Mouse (Mus musculus): ENCODE results near the gene Tmem183a.
A peak's percentile ranks its signal among the peaks of the same experiment; 100 is the strongest.

Tmem183a gene

DNA sequence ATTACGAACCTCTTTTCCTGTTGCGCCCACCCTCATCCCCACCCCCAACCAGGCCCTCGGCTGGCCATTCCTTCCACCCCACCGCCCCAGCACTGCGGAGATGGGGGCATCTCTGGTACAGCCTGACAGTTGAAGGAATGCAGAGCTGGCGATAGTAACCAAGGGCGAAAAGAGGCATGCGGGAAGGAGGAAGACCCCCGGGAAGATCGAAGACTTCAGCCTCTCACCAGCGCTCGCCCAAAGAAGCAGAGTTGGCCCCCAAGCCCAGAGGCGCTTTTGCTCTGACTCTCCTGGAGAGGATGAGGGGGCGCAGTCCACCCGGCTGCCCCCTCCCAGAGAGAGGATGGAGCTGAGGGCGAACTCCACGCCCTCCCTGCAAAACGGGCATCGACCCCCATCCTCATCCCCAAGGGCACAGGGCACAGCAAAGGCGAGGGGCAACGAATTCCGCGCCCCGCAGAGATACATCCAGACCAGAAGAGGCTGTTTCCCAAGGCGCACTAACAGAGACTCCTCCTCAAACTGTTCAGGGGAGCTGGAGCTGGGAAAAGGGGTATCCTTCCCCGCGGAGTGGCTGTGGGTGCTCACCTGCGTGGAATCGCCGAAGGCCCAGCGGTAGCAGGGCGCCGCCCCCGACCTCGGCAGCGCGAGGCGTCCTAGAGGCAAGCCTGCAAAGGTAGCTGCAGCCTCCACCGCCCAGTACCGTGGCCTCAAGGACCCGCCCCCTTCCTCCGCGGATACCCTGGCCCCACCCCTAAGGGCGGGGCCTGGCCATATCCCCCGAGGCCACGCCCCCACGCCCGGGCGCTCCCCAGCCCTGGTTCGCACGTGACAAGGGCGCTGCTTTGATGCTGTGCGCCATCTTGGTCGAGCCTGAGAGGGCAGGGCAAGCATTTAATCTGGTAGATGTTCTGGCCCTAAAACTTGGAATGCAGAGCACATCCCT is 17.5 kb downstream of the Tmem183a start:
- DNase-seq = peak; percentile 93

DNA sequence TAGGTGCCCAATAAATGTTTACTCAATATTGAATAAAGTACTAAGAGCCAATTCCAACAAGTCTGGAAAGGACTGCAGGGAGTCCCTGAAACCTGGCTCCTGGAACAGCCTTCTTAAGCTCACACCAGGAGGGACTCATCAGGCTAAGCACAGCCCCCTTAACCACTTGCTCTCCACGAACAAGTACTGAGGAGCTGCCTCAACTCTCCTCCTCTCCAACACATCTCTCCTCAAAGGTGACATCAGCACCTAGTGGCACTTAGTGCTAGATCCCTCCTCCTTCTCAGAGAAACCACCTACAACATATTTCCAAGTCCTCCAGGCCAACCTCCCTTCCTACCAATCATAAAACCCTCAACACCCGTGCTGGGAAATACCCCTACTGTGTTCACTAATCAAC is 18.2 kb downstream of the Tmem183a start:
- no peak for DNase-seq

DNA sequence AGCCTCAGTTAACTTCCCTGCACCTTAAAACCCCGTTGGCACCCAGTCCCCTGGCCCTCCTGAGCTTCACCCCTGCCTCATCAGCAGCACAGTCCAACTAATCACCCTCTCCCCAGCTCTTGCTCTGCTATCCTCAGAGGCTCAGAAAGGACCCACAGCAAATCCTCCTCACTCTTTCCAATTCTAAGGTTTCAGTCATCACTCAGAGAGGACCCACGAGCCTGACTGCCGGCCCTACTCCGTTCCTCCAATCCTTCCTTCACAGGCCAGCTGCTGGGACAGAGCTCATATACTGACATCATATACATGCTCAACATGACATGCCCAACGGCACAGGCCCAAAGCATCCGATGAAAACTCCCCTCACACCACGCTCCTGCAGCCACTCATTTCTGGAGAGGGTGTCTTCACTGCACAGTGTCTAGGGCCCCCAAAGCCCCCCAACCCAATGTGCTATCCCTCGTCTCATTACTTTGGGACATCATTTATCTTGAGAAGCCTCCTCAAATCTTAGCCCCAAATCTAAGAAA is 18.9 kb downstream of the Tmem183a start:
- no peak for DNase-seq

DNA sequence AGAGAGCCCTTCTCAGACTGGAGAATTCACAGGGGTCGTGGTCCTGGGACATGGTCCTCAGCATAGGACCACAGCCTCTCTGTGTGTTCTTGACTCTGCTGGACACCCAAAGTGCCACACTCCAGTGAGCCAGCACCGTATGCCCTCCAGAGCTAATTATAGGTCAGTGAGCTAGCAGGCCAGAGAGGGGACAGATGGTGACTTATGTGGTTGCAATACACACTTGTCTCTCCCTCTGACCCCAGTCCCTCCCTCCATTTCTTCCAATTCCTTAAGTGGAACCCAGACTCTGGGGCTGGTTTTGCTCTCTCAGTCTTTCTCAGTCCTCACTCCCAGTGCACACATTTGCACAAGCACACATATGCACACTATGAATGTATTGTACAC is 19.5 kb downstream of the Tmem183a start:
- DNase-seq = peak; percentile 58

DNA sequence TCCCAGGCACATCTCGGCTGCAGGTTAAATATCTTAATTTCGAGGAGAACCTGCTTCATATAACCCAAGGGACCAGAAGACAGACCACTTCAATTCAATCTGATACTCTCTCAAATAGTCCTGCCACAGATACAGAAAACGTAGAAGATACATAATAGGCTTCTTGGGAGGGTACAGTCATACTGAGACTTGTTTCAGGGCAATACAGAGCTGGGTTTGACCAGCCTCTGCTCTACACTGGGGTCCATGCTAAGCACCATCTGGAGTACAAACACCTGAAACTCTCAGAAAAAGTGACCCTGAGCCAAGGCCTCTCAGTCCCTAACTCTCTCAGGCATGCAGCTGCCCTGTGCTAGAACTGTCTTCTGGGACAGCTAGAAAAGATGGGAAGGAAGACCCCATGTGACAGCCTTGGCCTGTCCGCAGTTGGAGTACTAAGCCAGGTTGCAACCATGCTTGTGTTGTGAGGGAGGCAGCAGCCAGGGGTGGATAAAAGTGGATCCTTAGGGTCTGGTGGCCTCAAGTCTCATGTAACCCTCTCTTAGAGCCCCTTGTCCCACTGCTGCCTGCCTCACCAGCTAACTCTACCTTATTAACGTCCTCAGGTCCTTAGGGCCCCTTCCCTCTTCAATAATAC is 20.0 kb downstream of the Tmem183a start:
- DNase-seq = no peak

DNA sequence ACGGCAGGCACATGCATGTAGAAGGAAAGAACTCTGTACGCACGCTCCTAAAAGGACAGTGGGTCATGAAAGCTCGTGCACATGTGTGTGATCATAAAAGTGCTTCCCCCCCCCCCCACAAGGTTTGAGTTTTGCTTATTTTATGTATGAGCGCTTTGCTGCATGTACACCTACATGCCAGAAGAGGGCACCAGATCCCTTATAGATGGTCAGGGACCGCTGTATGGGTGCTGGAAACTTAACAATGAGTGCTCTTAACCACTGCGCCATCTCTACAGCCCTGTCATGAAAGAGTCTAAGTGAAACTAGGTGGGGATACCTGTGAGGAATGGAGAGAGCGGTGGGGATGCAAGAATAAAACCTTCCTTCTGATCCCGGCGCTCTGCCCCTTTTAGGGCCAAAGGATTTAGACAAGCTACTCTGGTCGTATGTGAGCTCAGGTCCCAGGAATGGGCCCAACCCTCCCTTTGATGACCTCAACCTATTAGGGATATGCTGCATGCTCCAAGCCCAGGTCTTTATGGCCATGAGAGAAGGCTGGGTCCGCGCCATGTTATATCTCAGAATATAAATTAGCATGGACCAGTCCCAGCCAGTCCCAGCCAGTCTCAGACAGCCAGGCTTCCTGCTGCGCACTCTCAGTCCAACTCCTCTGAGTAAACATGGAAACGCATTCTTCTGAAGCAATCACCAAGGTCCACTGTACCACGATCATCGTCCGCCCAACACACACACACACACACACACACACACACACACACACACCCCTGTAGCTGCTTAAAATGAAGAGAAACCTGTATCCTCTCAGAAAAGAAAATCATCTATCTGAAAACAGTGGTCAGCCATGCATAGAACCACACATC is 21.8 kb downstream of the Tmem183a start:
- DNase-seq = no peak

DNA sequence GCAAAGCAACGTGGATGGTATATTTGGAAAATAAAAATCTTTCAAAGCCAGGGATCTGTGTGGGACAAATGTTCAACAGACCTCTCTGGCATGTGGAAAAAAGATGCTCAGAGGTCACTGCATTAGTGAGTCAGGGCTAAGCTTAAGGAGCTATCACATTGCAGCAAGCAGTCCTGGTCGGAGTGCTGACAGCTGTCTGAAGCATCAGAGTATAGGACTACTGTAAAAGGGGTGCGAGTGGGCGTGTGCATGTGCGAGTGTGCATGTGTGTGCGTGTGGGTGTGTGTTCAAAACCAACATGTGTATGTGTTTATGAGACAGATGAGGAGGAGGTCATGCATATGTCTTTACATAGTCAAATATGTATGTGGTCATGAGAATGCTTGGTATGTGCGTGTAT is 22.6 kb downstream of the Tmem183a start:
- DNase-seq = no peak

DNA sequence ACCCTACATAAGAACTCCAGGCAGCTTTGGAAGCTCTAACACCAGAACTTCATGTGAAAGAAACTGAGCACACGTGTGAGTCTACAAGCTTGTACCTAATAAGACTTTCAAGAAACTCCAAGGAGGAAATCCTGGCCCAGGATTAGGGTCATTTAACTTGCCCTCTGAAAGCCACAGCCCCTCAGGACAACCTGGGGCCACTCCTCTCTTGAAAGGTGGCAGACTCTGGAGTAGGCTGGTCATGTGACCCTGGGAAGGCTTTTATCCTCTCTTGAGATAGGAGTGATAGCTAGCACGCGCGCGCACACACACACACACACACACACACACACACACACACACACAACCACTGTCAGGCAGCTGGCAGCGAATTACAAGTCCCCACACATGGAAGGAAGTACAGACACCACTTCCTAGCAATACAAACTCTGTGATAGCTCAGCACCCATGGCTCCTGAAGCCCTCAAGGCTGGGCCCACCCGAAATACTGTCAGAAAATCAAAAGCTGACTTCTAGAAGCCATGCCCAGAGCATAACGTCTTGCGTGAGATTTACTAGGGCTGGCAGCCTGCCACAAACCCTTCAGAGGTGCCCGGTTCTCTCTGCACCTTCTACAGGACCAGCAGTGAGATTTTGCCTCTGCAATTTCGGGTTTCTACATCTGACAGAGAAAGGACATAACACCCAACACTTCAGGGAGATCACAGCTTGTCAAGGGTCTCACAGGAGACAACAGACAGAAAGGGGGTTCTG is 24.6 kb downstream of the Tmem183a start:
- no peak for DNase-seq

DNA sequence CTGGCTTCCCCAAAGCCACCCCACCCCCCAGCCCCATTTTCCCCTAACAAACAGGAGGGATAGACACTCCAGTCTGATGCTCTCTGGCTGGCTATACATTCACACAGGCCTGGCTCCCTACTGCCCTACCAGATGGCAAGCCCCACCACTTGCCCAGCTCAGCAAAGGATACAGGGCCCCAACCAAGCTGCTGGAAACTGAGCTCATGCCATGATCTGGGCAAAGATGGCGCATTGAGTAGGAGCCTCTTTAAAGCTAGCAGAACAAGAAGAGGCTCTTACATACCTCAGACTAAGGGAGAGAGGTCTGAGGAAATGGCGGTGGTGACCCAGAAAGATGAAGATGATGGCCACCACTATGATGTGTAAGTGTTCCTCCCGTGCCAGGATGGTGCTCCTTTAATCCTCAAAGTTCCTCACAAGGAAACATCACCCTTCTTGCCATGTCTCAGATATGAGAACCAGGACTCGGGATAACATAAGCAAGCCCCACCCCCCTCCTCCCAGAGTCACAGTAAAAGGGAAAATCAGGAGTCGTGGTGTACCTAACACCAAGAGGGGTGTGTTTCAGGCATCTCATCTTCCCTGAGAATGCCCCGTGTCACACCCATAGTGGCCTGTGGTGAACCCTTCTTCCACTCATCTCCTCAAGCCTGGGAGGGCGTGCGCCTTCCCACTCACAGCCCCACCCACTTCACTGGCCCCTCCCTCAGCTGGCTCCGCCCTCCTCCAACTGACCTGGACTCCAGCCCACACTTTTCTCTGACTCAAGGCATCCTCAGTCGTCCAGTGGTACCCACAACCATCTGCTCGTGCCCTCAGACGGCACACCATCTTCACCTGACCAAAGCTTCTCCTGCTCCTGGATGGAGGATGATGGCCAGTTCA is 25.6 kb downstream of the Tmem183a start:
- no peak for DNase-seq

DNA sequence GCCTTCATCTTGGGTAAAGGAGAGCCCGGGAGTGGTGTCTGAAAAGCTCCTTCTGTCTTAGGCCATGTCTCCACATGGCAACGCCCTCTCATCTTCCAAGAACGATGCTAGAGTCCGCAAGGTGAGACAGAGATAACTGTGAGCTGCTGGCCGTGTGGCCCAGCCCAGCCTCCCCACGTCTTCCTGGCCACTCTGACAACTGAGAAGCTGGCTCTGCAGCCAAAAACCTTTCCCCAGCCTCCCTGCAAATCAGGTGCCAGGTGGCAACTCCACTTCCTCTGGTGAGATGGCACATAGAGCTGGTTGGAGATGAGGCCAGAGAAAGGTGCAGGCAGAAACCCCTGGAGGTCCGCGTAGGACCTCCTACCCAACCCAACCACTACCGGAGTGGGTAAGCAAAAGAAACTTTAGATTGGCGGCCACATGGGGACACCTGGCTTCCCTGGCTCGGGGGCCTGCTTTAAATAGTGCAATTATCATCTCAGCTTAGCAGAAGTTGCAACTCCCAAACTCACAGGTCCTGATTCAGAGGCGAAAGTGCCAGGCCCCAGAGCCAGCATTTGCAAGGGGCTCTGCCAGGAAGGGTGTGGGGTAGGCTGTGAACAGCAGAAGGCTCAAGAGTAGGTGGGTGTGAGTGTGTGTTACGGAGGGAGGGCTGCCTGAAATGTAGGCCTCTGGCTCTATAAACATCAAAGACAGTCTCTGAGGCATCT is 26.4 kb downstream of the Tmem183a start:
- no peak for DNase-seq

DNA sequence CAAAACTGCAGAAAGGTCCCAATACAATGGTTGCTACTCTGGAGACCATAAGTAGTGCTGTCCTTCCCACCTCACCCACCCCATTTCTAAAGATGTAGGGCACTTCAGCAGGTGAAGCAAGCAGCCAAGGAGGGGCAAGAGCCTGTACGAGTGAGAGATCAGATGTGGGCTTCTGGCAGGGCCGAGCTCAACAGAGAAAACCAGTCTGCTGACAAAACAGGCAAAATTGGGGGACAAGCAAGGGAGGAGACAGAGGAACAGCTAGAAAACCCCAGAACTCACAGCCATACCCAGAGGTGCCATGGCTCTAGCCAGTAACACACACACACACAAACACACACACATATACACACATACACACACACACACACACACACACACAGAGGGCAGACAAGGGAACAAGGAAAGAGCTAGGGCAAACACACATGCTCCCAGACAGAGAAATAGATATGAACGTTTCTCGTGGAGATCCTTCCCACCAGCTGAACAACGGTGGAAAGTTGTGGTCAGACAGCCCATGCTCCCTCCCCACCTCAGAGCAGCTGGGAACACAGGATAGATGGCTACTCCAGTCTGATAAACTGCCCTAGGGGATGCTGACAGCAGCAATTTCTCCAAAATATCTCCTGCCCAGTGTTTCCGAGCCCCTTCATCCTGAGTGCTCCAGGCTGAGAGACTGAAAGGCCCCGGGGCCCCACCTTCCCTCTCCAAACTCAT is 27.5 kb downstream of the Tmem183a start:
- DNase-seq = no peak

DNA sequence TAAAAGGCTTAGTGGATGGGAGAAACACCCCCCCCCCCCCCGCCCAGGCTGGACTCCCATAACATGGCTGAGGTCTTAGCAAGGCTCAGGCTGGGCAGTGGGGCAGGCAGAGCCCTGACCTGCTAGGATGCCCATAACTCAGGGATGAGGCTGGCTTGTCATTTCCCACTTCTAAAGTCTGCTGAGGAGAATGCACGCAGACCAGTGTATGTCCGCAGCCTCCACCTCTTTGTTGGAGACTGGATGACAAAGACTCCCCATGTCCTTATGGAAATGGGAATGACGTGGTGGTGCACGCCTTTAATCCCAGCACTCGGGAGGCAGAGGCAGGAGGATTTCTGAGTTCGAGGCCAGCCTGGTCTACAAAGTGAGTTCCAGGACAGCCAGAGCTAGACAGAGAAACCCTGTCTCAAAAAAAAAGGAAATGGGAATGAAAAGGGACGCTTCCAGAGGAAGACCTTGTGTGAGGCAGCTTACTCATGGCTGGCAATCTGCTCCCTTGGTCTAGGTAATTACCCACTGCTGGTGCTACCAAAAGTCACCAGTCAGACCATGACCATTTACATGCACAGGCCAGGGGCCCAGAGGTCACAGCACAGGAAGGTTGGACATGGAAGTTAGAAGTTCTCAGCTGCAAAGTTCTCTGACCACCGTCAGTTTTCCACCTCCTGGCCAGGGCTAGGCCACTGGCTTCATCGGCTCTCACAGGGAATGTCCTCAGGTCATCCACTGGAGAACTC is 28.2 kb downstream of the Tmem183a start:
- no peak for DNase-seq

DNA sequence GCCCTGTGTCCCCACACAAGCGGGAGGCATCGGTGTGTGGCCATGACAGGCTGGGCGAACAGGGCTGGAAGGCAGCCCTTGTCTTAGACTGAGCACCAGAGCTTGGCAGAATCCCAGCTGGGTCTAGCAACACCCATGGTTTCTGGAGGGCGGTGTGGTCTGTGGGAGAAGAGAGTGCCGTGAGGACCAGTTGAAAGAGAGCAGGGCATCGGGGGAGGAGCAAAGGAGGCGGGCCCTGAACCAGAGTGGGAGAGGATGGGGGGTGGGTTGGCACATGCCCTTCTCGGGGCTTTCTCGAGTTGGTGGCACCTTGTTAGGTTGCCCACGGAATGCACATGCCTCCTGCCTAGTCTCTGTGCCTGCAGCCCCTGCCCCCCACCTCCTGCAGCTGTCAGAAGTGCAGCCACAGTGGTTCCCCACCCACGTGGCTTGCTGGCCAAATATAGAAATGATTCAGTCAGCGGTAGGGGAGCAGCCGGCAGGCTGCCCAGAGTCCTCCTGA is 29.0 kb downstream of the Tmem183a start, which contains the start of gene Ppfia4:
Gene Ppfia4, minus strand, starts transcription at position 159 of the 502 bp plus-strand sequence.
- DNase-seq = peak; percentile 25

DNA sequence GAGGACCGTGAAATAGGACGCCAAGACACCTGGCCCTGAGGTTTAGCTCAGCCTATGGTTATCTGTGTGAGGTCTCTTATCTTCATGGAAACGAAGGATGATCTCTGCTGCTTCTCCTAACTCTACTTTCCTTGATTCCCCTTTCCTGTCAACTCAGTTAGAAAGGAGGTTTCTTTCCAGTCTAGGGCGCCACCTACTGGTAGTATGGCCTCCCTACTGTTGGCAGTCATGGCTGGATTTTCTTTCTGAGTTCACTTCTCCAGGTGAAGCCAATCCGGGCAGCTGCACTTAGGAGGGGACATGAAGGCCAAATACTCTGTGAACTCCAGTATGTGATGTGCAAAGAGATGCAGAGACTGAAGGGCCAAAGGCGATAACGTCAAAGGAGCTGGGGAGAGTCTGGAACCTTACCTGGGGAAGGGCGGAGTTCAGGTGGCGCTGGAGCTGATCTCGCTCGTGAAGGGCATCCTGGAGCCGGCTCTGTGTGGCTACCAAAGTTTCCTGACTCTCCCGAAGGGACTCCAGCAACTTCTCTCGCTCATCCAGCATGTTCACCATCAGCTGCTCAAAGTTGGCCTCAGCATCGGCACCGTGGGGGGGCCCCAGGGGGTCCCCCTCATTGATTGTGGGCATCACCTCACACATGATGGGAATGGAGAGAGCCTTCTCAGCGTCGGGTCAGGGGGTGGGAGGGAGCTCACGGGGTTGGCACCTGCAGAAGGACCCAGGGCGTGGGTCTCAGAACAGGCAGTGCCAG is 29.7 kb downstream of the Tmem183a start:
- DNase-seq = peak; percentile 83

DNA sequence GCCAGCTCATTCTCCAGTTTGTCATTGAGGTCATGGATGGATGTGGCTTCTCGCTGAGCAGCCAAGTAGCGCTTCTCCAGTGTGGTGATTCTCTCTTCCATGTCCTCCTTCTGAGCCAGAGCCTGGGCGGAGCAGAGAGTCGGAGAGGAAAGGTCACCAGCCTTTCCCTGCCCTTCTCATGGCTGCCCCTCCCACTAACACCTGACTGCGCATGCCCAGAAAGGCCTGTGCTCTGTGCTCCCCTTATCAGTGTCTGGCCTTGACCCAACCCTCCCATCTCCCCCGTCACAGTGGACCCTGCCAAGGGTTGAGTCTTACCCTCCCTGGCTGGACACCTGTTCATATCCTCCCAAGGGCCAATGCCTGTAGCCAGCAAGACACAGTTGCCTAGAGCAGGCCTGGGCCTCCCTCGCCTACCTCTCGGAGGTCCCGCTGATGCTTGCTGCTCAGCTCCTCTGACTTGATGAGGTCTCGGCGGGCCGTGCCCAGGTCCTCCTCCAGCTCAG is 34.9 kb downstream of the Tmem183a start:
- no peak for DNase-seq

DNA sequence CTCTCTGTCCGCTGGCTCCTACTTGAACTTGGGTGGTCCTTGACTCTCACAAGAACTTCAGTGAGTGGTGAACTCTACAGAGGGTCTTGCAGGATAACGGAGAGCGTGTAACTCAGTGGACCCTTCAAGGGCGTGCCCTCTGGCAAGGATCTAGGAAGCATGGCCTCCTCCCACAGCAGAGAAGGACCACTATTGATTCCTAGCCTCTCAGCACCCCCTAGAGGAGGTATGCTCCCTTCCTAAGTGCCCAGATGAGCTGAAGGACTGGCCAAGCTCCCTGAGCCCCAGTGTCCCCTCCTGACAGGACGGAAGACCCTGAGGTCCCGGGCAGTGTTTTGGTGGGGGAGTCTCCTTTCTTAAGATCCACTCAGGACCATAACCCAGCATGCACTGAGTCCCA is 39.2 kb downstream of the Tmem183a start:
- DNase-seq = peak; percentile 34

DNA sequence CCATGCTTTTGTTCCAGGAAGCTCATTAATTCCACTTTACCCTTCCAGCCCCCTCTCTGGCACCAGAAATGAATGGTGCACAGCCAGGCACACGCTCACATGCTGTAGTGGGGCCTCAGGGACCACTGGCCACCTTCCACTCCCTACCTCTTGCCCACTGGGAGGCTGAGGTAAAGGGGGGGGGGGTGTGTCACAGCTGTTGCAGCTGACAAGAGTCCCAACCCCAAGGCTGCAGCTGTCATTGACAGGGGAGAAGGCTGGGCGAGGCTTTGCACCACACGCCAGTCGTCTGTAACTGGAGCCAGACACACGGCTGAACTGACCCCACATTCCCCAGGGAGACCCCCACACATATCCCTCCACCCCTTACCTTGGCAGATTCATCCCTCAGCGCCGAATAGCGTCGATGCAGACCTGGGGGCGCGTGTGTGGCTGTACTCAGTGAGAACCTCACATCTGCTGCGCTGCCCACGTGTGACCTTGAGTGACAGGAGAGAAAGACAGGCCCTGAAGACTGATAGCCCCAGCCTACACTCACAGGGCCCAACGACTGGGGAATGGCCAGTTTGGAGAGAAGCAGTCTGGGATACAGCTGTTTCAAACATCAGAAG is 41.0 kb downstream of the Tmem183a start:
- DNase-seq = peak; percentile 44

All from retina, postnatal 1 day (tissue).